Mouse (Mus musculus): ENCODE results near the gene Chrne.
"Not testable (repeated sequence)": the region's sequence is repeated elsewhere in the genome, so short reads cannot be mapped to it uniquely, and the experiment has no call there.

Chrne gene

DNA sequence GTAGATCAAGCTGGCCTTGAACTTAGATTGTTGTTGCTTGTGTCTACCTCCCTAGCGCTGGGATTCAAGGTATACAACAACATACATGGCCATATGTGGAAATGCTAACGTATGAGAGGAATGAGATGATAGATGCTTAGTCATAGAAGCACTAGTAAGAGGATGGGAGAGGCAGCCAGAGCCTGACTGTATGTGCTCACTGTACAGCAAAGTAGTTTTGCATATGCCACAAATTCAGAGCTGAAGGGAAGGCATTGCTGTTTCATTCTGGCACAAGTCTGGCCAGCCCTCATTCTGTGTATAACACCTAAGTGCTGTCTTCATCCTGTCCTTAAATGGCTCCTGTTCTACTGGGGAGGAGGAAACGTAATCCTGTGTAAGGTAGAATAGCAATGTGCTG lies 32.8 kb downstream of the Chrne start:
- DNase-seq (ENCODE audit: extremely low spot score, low spot score), result no peak

DNA sequence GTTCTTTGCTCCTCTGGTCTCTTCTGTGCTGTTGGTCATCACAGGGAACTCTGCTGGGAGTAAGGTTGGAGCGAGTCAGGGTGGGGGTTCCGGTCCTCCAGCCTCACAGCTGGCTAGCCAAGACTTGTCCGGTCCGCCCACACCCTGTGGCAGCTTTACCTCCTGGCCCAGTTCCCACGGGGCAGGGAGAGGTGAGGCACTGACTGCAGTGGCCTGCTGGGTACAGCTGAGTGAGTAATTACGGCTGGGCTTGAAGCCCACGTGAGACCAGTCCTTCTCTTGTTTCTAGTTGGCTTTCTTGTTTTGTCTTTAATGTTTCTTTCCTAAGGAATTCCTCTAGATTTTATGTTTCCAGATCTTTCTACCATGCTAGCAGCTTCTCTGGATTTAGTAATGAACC lies 33.6 kb downstream of the Chrne start:
- no peak for DNase-seq (ENCODE audit: extremely low spot score, low spot score)

DNA sequence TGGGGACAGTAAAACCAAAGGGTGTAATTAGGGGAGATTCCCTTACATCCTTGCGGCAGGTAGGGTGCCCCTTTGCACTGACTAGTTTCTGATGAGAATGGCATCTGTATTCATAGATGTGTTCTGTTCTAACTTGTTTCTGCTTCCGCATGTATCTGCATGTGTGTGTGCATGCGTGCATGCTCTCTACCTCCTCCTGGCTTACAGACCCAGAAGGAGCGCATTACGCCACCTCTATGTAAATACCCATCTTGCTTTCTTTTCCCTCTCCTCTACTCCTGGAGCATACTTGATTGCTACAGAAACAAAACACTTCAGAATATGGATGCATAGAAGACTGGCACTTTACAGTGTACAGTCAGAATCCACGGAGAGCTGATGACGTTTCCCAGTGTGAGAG lies 35.2 kb downstream of the Chrne start:
- no peak for DNase-seq (ENCODE audit: extremely low spot score, low spot score)

DNA sequence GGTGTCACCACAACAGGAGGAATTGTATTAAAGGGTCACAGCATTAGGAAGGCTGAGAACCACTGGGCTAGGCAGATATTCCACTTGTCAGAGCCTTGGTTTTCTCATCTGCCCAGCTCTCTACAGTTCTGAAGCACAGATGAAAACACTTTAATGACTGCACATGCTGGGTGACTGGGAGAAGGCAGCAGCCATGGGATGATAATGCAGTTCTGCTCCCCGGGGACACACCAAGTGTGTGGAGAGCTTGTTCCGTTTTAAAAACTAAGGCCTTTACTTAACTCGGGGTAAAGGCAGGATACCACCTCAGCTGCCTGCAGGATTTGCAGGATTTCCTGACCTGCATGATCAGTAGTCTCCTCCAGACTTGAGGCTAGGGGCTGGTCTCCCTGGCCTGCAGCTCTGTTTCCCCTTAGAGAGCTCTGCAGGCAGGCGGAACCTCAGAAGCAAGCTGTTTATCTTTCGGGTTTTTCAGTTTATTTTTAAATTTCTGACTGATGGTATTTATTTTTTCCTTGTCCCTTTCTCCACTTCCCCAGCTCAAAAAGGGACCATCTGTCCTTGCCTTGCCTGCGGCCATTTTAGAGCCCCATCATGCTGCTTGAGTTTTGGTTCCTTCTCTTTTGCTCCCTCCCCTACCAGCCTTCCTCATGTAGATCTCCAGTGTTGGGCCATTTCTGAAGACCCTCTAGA lies 35.8 kb downstream of the Chrne start:
- DNase-seq (ENCODE audit: extremely low spot score, low spot score), result no peak

DNA sequence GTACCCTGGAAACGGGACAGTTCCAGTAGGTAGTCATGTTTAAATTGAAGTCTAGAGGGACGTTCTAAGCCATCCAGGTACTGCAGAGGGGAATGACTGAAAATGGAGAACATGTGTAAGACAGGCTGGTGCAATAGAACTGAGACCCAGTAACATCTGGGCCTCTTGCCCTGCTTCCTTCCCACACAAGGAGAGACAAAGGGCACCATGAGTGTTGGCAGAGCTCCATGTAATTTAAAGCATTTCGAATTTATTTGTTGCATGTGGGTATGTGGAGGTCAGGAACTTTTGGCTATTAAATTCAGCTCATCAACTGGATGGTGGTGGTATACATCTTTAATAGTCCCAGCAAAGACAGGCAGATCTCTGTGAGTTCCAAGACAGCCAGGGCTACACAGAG lies 36.8 kb downstream of the Chrne start:
- no peak for DNase-seq (ENCODE audit: extremely low spot score, low spot score)

DNA sequence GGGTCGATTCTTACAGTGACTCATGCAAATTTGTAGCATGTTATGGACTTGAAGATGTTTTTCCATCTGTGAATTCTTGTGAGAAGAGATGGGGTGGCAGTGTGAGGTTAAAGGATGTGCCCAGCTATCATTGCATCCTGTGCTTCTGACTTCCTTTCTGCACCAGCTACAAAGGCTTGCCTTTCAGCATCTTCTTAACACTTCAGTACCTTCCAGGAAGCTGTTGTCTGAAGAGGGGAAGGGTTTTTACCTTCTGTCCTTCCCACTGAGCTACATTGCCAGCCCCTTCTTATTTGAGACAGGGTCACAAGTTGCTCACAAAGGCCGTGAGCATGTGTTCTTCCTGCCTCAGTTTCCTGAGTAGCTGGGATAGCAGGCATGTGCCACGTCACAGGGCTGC lies 38.1 kb downstream of the Chrne start:
- DNase-seq (ENCODE audit: extremely low spot score, low spot score), result no peak

DNA sequence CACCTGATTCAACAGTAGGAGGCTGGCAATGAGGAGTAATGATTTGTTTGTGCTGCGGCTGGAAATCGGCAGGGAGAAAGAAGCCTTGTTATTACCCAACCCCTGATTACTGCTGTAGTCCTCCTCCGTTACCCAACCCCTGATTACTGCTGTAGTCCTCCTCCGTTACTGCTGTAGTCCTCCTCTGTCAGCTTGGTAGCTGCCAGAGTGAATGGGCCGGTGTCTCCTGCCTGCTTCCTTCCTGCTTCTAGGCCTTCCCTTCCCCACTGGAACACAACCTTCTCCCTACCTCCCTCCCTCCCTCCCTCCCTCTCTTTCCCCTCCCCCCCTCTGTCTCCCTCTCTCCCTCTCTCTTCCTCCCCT lies 38.7 kb downstream of the Chrne start:
- DNase-seq (ENCODE audit: extremely low spot score, low spot score), result no peak

DNA sequence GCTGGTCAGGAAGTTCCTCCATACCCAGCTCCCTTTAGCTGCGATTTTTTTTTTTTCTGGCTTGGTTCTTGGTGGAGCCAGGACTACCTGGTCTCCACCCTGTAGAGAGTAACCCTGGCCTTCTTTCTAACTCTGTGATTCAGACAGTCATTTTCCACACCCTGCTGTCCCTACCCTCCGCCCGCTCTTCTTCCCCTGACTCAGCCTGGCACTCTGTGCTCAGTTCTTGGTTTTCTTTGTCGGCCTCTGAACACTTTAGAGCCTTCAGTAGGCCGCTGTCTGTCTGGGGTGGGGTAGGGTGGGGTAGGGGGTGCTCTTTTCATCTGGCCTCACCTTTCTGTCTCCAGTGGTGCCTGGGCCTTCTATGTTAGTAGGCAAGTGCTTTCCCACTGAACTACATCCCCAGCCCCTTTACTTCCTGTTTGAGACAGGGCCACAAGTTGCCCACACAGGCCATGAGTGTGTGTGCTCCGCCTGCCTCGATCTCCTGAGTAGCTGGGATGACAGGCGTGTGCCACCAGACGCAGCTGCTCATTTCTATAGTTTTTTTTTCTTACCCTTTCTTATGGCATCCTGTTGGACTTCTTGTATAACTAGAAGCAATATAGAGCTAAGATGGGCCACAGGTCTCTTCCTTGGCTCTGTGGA lies 39.2 kb downstream of the Chrne start:
- DNase-seq (ENCODE audit: extremely low spot score, low spot score), result no peak

DNA sequence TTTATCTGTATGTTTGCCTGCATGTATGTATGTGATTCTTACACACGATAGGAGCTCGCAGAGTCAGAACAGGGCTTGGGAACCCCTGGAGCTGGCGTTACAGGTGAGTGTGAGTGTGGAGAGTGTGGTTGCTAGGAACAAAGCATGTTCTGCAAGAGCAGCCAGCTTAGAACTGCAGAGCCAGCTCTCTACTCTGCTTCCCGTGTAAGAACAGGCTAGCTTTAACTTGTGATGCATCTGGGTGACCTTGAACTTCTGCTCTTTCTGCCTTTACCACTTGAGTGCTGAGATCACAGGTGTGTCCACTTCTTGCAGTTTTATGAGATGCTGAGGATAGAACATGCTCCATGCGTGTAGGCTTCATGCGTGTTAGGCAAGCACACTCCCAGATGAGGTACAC lies 40.1 kb downstream of the Chrne start:
- no peak for DNase-seq (ENCODE audit: extremely low spot score, low spot score)

DNA sequence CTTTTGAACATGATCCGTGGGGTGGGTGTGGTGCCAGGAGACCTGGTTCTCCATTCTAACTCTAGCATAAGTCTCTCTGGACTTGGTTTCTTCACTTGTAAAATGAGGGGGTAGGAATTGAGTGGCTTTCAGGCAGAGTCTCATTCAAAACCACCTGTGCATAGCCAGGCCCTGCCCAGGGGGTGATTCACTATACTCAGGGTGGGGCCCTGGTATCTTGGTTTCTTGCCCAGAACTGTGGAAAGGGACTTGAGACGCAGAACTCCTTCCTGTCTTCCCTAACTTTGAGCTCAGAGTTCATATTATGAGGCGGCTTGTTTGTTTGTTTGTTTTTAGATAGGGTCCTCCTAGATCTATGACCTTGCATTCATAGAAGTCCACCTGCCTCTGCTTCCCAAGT lies 41.8 kb downstream of the Chrne start:
- no peak for DNase-seq (ENCODE audit: extremely low spot score, low spot score)

DNA sequence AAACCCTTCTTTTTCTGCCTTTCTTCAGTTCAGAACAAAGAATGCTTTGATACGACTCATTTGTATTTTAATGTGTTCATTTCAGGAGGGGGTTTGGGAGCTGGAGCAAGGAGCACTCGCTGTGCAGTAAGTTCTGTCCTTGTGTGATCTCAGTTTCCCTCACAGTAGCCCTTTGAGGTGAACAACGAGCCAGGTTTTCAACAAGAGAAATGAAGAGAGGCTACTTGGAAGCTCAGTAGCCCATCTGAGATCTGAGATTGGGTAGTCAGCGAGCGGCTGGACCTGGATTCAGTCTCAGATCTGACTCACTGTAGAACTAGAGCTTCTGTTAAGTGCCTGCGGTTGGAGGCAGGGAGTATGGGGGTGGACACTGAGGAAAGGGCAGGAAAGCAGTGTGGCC lies 45.1 kb downstream of the Chrne start:
- no peak for DNase-seq (ENCODE audit: extremely low spot score, low spot score)

DNA sequence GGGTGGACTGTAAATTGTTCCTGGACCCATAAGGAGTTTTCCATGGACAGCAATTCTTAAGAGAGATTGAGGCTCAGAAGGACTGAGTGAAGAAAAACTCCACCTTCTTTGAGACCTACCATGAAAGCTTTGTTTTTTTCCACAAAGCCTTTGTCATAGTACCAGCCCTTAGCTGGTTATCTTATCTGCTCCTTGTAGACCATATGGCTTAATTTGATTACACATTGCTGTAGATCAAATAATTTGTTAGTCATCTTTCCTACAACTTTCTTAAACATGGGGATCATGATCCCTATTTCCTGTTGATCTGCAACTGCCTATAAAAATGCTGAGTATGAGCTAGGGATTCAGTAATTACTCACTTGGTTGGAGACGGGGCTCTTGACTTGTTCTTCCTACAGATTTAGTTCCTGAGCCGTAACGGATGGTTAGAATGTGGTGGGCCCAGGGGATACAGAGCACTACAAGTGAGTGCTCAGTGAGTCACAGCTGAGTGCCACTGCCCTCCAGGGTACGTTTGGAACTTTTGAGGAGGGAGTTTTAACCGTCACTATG lies 46.6 kb downstream of the Chrne start:
- no peak for DNase-seq (ENCODE audit: extremely low spot score, low spot score)

DNA sequence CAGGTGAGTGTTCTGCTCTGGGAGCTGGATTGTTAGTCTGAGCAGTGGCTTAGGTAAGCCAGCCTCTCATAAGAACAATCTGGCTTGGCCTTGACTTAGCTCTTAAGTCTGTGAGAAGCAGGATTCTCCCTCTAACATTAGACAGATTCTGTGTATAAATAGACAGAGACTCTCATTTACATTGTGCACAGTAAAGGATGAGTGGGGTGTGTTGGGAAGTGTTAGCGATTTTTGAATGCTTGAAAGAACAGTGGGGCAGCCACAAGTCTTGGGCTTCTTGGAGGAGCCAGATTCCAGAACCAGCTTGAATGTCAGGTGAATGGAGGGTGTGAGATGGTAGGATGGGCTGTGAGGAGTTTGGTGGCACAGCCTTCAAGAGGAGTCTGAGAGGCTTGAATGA lies 47.4 kb downstream of the Chrne start:
- DNase-seq (ENCODE audit: extremely low spot score, low spot score), result no peak

DNA sequence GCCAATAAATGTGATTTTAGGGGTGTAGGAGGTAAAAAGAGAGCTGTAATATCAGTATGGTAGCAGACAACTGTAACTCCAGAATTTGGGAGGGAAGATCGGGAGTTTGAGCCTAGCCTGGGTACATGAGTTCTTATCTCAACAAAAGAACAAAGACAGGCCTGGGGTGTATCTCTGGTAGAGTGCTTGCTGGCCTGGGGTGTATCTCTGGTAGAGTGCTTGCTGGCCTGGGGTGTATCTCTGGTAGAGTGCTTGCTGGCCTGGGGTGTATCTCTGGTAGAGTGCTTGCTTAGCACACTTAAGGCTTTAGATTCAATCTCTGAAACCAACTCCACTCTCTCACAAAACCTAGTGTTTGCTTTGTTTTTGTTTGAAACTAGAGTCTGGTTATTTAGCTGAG lies 48.4 kb downstream of the Chrne start:
- DNase-seq (ENCODE audit: extremely low spot score, low spot score), result not testable (repeated sequence)

DNA sequence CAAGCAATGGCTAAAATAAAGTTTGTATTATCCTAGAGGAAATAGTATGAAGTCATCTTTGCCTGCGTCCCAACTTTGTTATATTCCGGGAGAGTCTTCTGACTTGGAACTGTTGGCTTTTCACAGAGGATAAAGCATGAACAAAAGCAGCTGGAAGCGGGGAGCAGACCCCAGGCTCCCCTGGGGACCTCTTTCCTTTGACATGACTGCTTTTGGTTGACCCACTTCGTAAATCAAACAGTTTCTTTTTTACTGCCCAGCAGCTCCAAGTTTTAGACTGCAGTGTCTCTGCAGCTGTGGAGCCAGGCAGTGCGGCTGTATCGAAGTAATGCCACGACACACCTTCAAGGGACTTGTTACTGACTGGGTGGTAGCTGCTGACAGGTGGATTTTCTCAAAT lies 52.4 kb downstream of the Chrne start:
- DNase-seq (ENCODE audit: extremely low spot score, low spot score), result no peak

All from neural tube, embryonic 10.5 days (tissue).